Mouse (Mus musculus) brain, embryonic 14.5 days (tissue): ENCODE data around the gene Eif5a.

ENCODE experiments used
- CTCF ChIP-seq: fragments of 200-500 bp; IDR thresholded peaks from 2 replicates; pipeline ENCODE4 v1.5.1; 2012; ENCODE audit warnings: inconsistent platforms, mild to moderate bottlenecking, moderate library complexity, borderline replicate concordance; ENCODE audit not compliant: insufficient read depth, insufficient read length; ENCODE audit errors: extremely low read depth
- POLR2A ChIP-seq: fragments of 200-500 bp; IDR thresholded peaks from 2 replicates; pipeline ENCODE4 v1.6.1; 2012; ENCODE audit warnings: mild to moderate bottlenecking, inconsistent platforms, borderline replicate concordance; ENCODE audit not compliant: poor library complexity, insufficient read depth, insufficient read length, severe bottlenecking; ENCODE audit errors: extremely low read depth

DNA sequence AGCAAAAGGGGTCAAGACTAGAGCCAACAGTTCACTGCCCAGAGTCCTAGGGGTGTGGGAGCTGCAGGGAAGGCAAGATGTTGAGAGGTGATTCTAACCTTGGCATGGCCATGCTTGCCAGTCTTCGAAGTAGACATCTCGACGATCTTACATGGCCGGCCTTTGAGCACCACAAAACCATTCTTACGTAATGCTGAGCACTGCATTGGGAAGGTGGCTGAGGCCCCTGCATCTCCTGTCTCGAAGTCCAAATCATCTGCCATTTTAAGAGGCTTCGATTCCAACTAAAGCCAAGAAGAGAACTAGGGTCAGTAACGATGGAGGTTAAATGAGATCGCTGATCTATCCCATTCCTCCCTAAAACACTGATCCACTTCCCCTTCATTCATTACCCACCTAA, 2.7 kb downstream of the Eif5a start:
- TF ChIP-seq POLR2A (no peak), CTCF (no peak)
